Mouse (Mus musculus): ENCODE results near the gene Slc25a21. TPM values are rescaled to one million over a fixed set of nuclear protein-coding genes. Genes with fewer than 3 reads are reported as not detected.

Gene Slc25a21
- polyA plus RNA-seq, 1 experiment from 2014 or later: 22.7 TPM

- H3K4me1 ChIP-seq (replicated peaks): no peaks in the 10 kb centered on the region
- H3K36me3 ChIP-seq (replicated peaks): no peaks in the 10 kb centered on the region
- no peak overlapping the region for H3K4me2 ChIP-seq
- H3K4me3 ChIP-seq (replicated peaks): no peak overlapping the region
- H3K9me3 ChIP-seq (replicated peaks): no peaks in the 10 kb centered on the region
- ATAC-seq (ENCODE audit: insufficient read depth): no peak
- 55% methylated on average over 2 of the region's 2 CpGs for WGBS (ENCODE audit: insufficient replicate concordance)
- H3K27ac ChIP-seq (replicated peaks): no peak overlapping the region
- no peaks in the 10 kb centered on the region for H3K27me3 ChIP-seq
- no peak overlapping the region for H3K9ac ChIP-seq
Observed at GRCm38 (mm10) chr12:56807483-56807882, 389.8 kb downstream of the Slc25a21 start.

GRCm38 (mm10) chr12:56807078-56807477 lies 390.2 kb downstream of the Slc25a21 start:
- Histone ChIP-seq H3K27ac (replicated peaks) (no peak overlapping the region), H3K9me3 (replicated peaks) (no peaks in the 10 kb centered on the region), H3K4me1 (replicated peaks) (no peaks in the 10 kb centered on the region), H3K9ac (no peak overlapping the region), H3K4me2 (no peak overlapping the region), H3K36me3 (replicated peaks) (no peaks in the 10 kb centered on the region), H3K27me3 (no peaks in the 10 kb centered on the region), H3K4me3 (replicated peaks) (no peak overlapping the region)
- 64% methylated on average over 2 of the region's 2 CpGs for WGBS (ENCODE audit: insufficient replicate concordance)
- no peak for ATAC-seq (ENCODE audit: insufficient read depth)

- 58% methylated on average over 3 of the region's 3 CpGs for WGBS (ENCODE audit: insufficient replicate concordance)
- Histone ChIP-seq H3K9ac (no peak overlapping the region), H3K27me3 (no peaks in the 10 kb centered on the region), H3K36me3 (replicated peaks) (no peaks in the 10 kb centered on the region), H3K4me2 (no peak overlapping the region), H3K4me1 (replicated peaks) (no peaks in the 10 kb centered on the region), H3K9me3 (replicated peaks) (no peaks in the 10 kb centered on the region), H3K4me3 (replicated peaks) (no peak overlapping the region), H3K27ac (replicated peaks) (no peak overlapping the region)
- ATAC-seq (ENCODE audit: insufficient read depth): no peak
Observed at GRCm38 (mm10) chr12:56804487-56804886, 392.8 kb downstream of the Slc25a21 start.

- H3K9me3 ChIP-seq (replicated peaks): no peaks in the 10 kb centered on the region
- H3K27ac ChIP-seq (replicated peaks): no peak overlapping the region
- no peaks in the 10 kb centered on the region for H3K36me3 ChIP-seq (replicated peaks)
- no peak overlapping the region for H3K4me3 ChIP-seq (replicated peaks)
- no peak overlapping the region for H3K9ac ChIP-seq
- H3K4me1 ChIP-seq (replicated peaks): no peaks in the 10 kb centered on the region
- H3K4me2 ChIP-seq: no peak overlapping the region
- WGBS (ENCODE audit: insufficient replicate concordance): 73% methylated on average over 6 of the region's 6 CpGs
- ATAC-seq (ENCODE audit: insufficient read depth): no peak
- no peaks in the 10 kb centered on the region for H3K27me3 ChIP-seq
Observed at GRCm38 (mm10) chr12:56798641-56799415, 398.4 kb downstream of the Slc25a21 start.

GRCm38 (mm10) chr12:56789236-56789635 lies 408.0 kb downstream of the Slc25a21 start:
- no peaks in the 10 kb centered on the region for H3K36me3 ChIP-seq (replicated peaks)
- no peak overlapping the region for H3K4me2 ChIP-seq
- H3K27me3 ChIP-seq: no peaks in the 10 kb centered on the region
- H3K9ac ChIP-seq: no peak overlapping the region
- H3K27ac ChIP-seq (replicated peaks): no peak overlapping the region
- H3K9me3 ChIP-seq (replicated peaks): no peaks in the 10 kb centered on the region
- no peak for ATAC-seq (ENCODE audit: insufficient read depth)
- H3K4me1 ChIP-seq (replicated peaks): no peaks in the 10 kb centered on the region
- H3K4me3 ChIP-seq (replicated peaks): no peak overlapping the region
- WGBS (ENCODE audit: insufficient replicate concordance): 72% methylated on average over 4 of the region's 4 CpGs

GRCm38 (mm10) chr12:56785250-56785649 lies 412.0 kb downstream of the Slc25a21 start:
- Histone ChIP-seq H3K4me1 (replicated peaks) (no peaks in the 10 kb centered on the region), H3K4me2 (no peak overlapping the region), H3K36me3 (replicated peaks) (no peaks in the 10 kb centered on the region), H3K4me3 (replicated peaks) (no peak overlapping the region), H3K9ac (no peak overlapping the region), H3K27me3 (no peaks in the 10 kb centered on the region), H3K9me3 (replicated peaks) (no peaks in the 10 kb centered on the region), H3K27ac (replicated peaks) (no peak overlapping the region)
- 54% methylated on average over 1 of the region's 1 CpGs for WGBS (ENCODE audit: insufficient replicate concordance)
- ATAC-seq (ENCODE audit: insufficient read depth): no peak

DNA sequence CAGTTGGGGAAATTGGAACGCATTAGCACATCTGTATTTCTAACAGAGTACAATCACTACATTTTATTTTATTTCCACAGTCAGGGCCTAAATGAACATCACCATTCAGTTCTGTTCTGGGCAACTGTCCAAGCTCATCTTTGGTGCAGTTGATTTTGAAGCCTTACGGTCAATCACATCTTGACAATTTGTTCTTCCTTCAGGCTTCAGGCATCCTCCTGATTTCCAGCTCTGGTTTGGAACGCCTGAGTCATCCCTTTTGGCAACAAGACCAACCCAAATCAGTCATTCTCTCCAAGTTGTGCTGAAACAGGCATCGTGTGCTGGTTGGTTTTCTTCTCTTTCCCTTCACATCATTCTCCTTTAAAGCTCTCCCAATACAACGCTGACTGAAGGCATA lies 416.1 kb downstream of the Slc25a21 start:
- no peaks in the 10 kb centered on the region for H3K27me3 ChIP-seq
- H3K4me2 ChIP-seq: no peak overlapping the region
- no peak for ATAC-seq (ENCODE audit: insufficient read depth)
- H3K27ac ChIP-seq (replicated peaks): no peak overlapping the region
- no peak overlapping the region for H3K9ac ChIP-seq
- no peaks in the 10 kb centered on the region for H3K4me1 ChIP-seq (replicated peaks)
- no peaks in the 10 kb centered on the region for H3K36me3 ChIP-seq (replicated peaks)
- no peak overlapping the region for H3K4me3 ChIP-seq (replicated peaks)
- no peaks in the 10 kb centered on the region; the same call in 1 of the 2 replicates for H3K9me3 ChIP-seq (replicated peaks)
- WGBS (ENCODE audit: insufficient replicate concordance): 75% methylated on average over 5 of the region's 5 CpGs

- no peaks in the 10 kb centered on the region for H3K36me3 ChIP-seq (replicated peaks)
- no peak overlapping the region for H3K4me3 ChIP-seq (replicated peaks)
- 64% methylated on average over 3 of the region's 3 CpGs for WGBS (ENCODE audit: insufficient replicate concordance)
- ATAC-seq (ENCODE audit: insufficient read depth): no peak
- H3K9ac ChIP-seq: no peak overlapping the region
- no peaks in the 10 kb centered on the region for H3K27me3 ChIP-seq
- H3K4me1 ChIP-seq (replicated peaks): no peaks in the 10 kb centered on the region
- H3K4me2 ChIP-seq: no peak overlapping the region
- no peaks in the 10 kb centered on the region; the same call in 1 of the 2 replicates for H3K9me3 ChIP-seq (replicated peaks)
- H3K27ac ChIP-seq (replicated peaks): no peak overlapping the region
Observed at GRCm38 (mm10) chr12:56779621-56780020, 417.7 kb downstream of the Slc25a21 start.

GRCm38 (mm10) chr12:56773941-56774340 lies 423.3 kb downstream of the Slc25a21 start:
- Histone ChIP-seq H3K27ac (replicated peaks) (no peak overlapping the region), H3K4me1 (replicated peaks) (no peaks in the 10 kb centered on the region), H3K36me3 (replicated peaks) (no peaks in the 10 kb centered on the region), H3K27me3 (no peaks in the 10 kb centered on the region), H3K9ac (no peak overlapping the region), H3K4me2 (no peak overlapping the region), H3K9me3 (replicated peaks) (no peaks in the 10 kb centered on the region; the same call in 1 of the 2 replicates), H3K4me3 (replicated peaks) (no peak overlapping the region)
- no peak for ATAC-seq (ENCODE audit: insufficient read depth)
- 78% methylated on average over 6 of the region's 6 CpGs for WGBS (ENCODE audit: insufficient replicate concordance)

DNA sequence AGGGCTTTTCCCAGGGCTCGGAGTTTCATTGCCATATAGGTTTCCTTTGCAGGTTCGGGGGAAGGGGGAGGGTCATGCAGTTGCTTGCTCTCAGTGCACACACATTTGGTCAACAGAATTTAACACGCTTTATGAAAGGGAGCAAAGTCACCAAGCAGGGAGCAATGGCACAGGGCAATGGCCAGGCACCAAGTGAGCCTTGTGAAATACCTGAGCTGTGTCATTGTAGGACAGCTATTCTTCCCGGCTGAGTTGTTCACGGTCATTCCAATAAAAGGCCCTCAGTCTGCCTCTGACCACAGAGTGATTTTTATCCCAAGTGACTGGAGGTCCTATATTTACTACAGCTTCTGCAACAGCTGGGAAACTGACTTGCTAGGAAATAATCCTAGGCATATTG lies 427.9 kb downstream of the Slc25a21 start:
- H3K4me1 ChIP-seq (replicated peaks): no peaks in the 10 kb centered on the region
- no peak overlapping the region for H3K9ac ChIP-seq
- H3K27ac ChIP-seq (replicated peaks): no peak overlapping the region
- no peaks in the 10 kb centered on the region for H3K27me3 ChIP-seq
- no peaks in the 10 kb centered on the region for H3K36me3 ChIP-seq (replicated peaks)
- WGBS (ENCODE audit: insufficient replicate concordance): 67% methylated on average over 5 of the region's 5 CpGs
- H3K4me2 ChIP-seq: no peak overlapping the region
- no peak overlapping the region for H3K4me3 ChIP-seq (replicated peaks)
- no peak for ATAC-seq (ENCODE audit: insufficient read depth)
- H3K9me3 ChIP-seq (replicated peaks): no peaks in the 10 kb centered on the region

GRCm38 (mm10) chr12:56767474-56767873 lies 429.8 kb downstream of the Slc25a21 start:
- ATAC-seq (ENCODE audit: insufficient read depth): no peak
- Histone ChIP-seq H3K9ac (no peak overlapping the region), H3K9me3 (replicated peaks) (no peaks in the 10 kb centered on the region), H3K4me1 (replicated peaks) (no peaks in the 10 kb centered on the region), H3K4me3 (replicated peaks) (no peak overlapping the region), H3K36me3 (replicated peaks) (no peaks in the 10 kb centered on the region), H3K27ac (replicated peaks) (no peak overlapping the region), H3K4me2 (no peak overlapping the region), H3K27me3 (no peaks in the 10 kb centered on the region)
- WGBS (ENCODE audit: insufficient replicate concordance): 67% methylated on average over 6 of the region's 6 CpGs

GRCm38 (mm10) chr12:56737104-56737503 lies 460.2 kb downstream of the Slc25a21 start:
- WGBS (ENCODE audit: insufficient replicate concordance): 76% methylated on average over 4 of the region's 4 CpGs
- H3K27ac ChIP-seq (replicated peaks): no peak overlapping the region
- no peaks in the 10 kb centered on the region for H3K9me3 ChIP-seq (replicated peaks)
- H3K9ac ChIP-seq: no peak overlapping the region
- no peaks in the 10 kb centered on the region for H3K4me1 ChIP-seq (replicated peaks)
- no peak for ATAC-seq (ENCODE audit: insufficient read depth)
- H3K4me2 ChIP-seq: no peak overlapping the region
- H3K36me3 ChIP-seq (replicated peaks): no peaks in the 10 kb centered on the region
- no peaks in the 10 kb centered on the region for H3K27me3 ChIP-seq
- H3K4me3 ChIP-seq (replicated peaks): no peak overlapping the region

All from liver, embryonic 15.5 days (tissue).